Mouse (Mus musculus) cerebellum, postnatal 36 days (tissue): ENCODE measurements around the gene Tcf20.
"Not testable (repeated sequence)": the region's sequence is repeated elsewhere in the genome, so short reads cannot be mapped to it uniquely, and the experiment has no call there.

Experiments
- DNase-seq, 2 experiments: peaks; one replicate each; pipeline ENCODE4 v3.0.0; 2021 to 2022; ENCODE audit warnings: mixed read lengths in 2 of 2

Tcf20 gene

DNA sequence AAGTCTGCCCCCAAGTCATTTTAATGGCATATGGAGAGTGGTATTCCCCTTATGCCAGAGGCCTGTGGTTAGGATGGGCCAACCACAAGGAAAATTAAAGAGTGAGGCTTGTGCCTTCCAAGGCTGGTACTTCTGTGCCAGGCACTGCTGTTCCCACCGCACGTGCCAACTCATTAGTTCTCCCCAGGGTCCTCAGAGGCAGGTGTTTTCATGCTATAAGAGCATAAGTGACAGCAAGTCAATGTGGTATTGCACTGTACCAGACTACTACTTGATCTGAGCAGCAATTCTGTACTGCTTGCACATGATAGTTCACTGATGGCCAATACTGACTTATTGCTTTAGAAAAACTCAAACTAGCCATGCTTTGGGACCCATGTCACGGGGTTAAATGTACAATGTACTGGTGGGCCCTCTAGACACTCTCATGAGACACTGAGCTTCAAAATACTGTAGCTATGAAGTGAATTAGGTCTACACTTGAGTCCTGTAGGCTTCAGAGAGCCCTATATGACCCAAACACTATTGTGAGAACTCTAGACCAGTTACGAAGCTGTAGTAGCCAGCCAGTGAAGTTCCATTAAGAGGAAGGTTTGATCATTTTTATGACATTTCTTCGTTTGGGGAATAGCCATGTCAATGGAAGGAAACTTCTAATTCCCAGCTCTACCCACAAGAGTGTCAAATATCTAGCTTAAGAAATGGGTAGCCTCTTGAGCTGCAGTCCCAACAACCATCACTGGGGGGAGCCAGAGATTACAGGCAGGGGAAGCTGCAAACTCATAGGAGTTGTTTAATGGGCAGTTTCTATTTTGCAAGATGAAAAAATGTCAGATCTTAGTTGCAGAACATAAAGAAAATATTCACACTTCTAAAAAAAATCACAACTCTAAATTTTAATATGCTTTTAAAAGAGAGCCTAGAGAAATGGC, 182.7 kb downstream of the Tcf20 start:
- DNase-seq, result peak; percentile 82 to 86

GRCm38 (mm10) chr15:82795936-82796440, 191.7 kb downstream of the Tcf20 start:
- DNase-seq, result no peak

GRCm38 (mm10) chr15:82794277-82794676, 193.4 kb downstream of the Tcf20 start, which contains the start of gene Cyp2d26:
Gene Cyp2d26 (minus strand): TSS chr15:82794294.
- DNase-seq, result no peak

DNA sequence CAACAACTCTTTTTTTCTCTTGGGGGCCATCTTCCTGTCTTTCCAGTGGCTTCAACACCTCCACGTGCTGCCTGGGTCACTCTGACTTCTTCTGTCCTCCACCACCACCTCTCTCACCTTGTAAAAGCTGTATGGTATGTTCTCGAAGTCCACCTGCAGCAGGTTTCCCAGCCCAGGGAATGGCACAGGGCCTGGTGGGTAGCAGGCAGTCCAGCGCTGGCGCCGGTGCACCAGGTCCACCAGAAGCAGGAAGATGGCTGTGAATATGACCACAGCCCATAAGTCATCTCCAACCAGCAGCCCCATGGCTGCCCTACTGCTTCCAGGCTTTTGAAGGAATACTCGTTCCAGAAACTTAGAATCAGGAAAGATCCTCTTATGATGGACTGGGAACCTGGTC, 193.8 kb downstream of the Tcf20 start:
- no peak for DNase-seq

- DNase-seq, result no peak
Observed at GRCm38 (mm10) chr15:82793454-82793853, 194.2 kb downstream of the Tcf20 start.

DNA sequence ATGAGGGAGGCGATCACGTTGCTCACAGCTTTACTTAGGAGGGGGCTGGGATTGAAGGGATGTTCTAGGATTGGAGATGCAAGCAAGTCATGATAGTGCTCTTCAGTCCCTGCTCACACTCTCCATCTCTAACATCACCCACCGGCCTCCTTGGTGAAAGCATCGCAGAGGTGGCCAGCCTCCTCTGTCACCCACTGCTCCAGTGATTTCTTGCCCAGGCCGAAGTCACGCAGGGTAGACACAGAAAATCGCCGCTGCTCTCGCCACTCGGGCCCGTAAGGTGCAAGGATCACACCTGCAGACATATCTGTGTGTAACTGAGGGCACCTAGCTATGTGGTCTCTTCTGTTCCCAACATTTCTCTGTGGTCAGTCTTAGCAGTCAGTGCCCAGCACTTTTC, 195.1 kb downstream of the Tcf20 start:
- DNase-seq, result no peak

GRCm38 (mm10) chr15:82784581-82784980, 203.1 kb downstream of the Tcf20 start:
- no peak for DNase-seq

DNA sequence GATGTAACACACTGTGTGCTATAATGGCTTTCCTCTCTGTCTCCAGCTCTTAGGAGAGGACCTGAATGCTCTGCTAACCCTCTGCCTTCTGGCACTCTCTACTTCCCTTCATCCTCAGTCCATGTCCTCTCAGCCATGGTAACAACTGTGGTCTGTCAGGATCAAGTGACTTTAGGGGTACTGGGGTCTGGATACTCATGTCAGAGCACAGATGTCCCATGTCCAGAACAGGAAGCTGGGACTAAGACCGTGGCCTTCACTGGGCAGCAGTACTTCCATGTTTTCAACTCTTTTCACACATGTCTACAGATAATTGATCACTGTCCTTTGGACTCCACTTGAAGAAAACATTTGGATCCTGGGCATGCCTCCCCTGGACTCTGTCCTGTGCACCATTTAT, 203.9 kb downstream of the Tcf20 start:
- no peak for DNase-seq

GRCm38 (mm10) chr15:82777856-82778255, 209.8 kb downstream of the Tcf20 start:
- not testable (repeated sequence) for DNase-seq

- no peak for DNase-seq
Observed at GRCm38 (mm10) chr15:82765943-82766342, 221.7 kb downstream of the Tcf20 start.

DNA sequence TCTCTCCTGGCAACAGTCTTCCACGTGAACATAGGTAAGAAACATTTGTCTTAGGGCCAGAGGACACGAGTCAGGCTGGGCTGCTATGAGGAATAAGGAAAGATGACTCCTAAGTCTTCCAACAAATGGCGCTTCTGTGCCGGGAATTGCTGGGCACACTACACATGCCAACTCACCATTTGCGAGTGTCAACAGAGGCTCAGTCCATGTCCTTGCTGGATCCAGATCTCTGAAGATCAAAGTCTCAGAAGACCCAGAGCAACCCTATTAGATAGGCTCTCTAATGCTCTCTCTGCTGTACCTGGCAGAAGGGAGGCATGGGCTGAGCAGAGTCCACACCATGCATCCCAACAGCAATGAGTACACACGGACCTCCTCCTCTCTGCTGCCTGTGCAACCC, 222.8 kb downstream of the Tcf20 start:
- no peak for DNase-seq

- no peak for DNase-seq
Observed at GRCm38 (mm10) chr15:82763631-82764420, 223.8 kb downstream of the Tcf20 start, which contains the start of gene Cyp2d40. Gene Cyp2d40 (minus strand): TSS chr15:82764183.
